Mouse (Mus musculus) B cell, adult 67 days (primary cell): Measurements from ENCODE around the gene Olfr262. TPM values are rescaled to one million over a fixed set of nuclear protein-coding genes. Genes with fewer than 3 reads are reported as not detected.

ENCODE experiments used
- total RNA-seq, 2 experiments: library from RNA; stranded (reverse); gene quantifications; 4 replicates each; pipeline ENCODE4 v1.2.4; 2023

Gene Olfr262
- total RNA-seq = not detected

GRCm38 (mm10) chr19:12241559-12241958 is at the start of gene Olfr262:
Gene Olfr262, minus strand, starts transcription at chr19:12241659.

GRCm38 (mm10) chr19:12279554-12279953 is 38.1 kb upstream of the Olfr262 start, which contains the start of gene Olfr1434:
Gene Olfr1434, plus strand, starts transcription at chr19:12279854.

GRCm38 (mm10) chr19:12260732-12261131 is 19.3 kb upstream of the Olfr262 start, which contains the start of gene Olfr235:
Gene Olfr235, plus strand, starts transcription at chr19:12261032.

GRCm38 (mm10) chr19:12232496-12232895 is 9.0 kb downstream of the Olfr262 start, which contains the start of gene Olfr1432:
Gene Olfr1432, minus strand, starts transcription at chr19:12232596.

GRCm38 (mm10) chr19:12200334-12200733 is 41.1 kb downstream of the Olfr262 start, which contains the start of gene Olfr1431:
Gene Olfr1431, plus strand, starts transcription at chr19:12200634.

Other genes with a start within 250 kb of the Olfr262 start
- not detected for gene Olfr1423, start 200.3 kb downstream of the Olfr262 start, total RNA-seq
- gene Olfr1424, start 179.0 kb downstream of the Olfr262 start, total RNA-seq = not detected
- gene Olfr1425, start 163.9 kb downstream of the Olfr262 start, total RNA-seq = not detected
- not detected for gene Olfr1426, start 149.6 kb downstream of the Olfr262 start, total RNA-seq
- gene Olfr1427, start 138.3 kb downstream of the Olfr262 start, total RNA-seq = not detected
- not detected for gene Olfr1428, start 125.8 kb downstream of the Olfr262 start, total RNA-seq
- gene Olfr76, start 118.5 kb downstream of the Olfr262 start, total RNA-seq = not detected
- not detected for gene Olfr1555-ps1, start 71.5 kb downstream of the Olfr262 start, total RNA-seq
- not detected for gene Olfr1431, start 41.0 kb downstream of the Olfr262 start, total RNA-seq
- gene Olfr1432, start 9.1 kb downstream of the Olfr262 start, total RNA-seq = not detected
- not detected for gene Olfr235, start 19.4 kb upstream of the Olfr262 start, total RNA-seq
- gene Olfr1434, start 38.2 kb upstream of the Olfr262 start, total RNA-seq = not detected
- not detected for gene Olfr1436, start 57.5 kb upstream of the Olfr262 start, total RNA-seq
- not detected for gene Olfr1437, start 83.4 kb upstream of the Olfr262 start, total RNA-seq
- gene Olfr1438-ps1, start 94.3 kb upstream of the Olfr262 start, total RNA-seq = not detected
- gene Olfr1440, start 145.6 kb upstream of the Olfr262 start, total RNA-seq = not detected
- not detected for gene Olfr1441, start 175.8 kb upstream of the Olfr262 start, total RNA-seq
- not detected for gene Pfpl, start 186.2 kb upstream of the Olfr262 start, total RNA-seq
- 10 to 100 TPM; 28.9 to 39.3 TPM for gene Mpeg1, start 219.1 kb upstream of the Olfr262 start, total RNA-seq